Mouse (Mus musculus) heart, embryonic 14.5 days (tissue): ENCODE measurements around the gene Hilpda. TPM values are rescaled to one million over a fixed set of nuclear protein-coding genes. Genes with fewer than 3 reads are reported as not detected.

Source experiments
- ATAC-seq: fragments of 200-750 bp; cut with Nextera tagmentation; 2 replicates; pipeline ENCODE4 v1.8.0; 2017; ENCODE audit warnings: low read depth, moderate TSS enrichment; ENCODE audit not compliant: insufficient number of reproducible peaks, insufficient read depth, low FRiP score
- H3K27ac ChIP-seq, 2 experiments: fragments of 200-500 bp in 1 of 2; fragments of 300-500 bp in 1 of 2; sonication (generic) in 1 of 2; replicated peaks in 1 of 2; 2 replicates each; pipeline ENCODE4 v1.5.1; 2012 to 2014; ENCODE audit warnings: low read depth in 2 of 2, low read length in 2 of 2, control low read depth in 1 of 2, mild to moderate bottlenecking in 1 of 2, mixed read lengths in 1 of 2; ENCODE audit not compliant: control insufficient read depth in 1 of 2, insufficient read depth in 1 of 2
- H3K27me3 ChIP-seq: fragments of 300-500 bp; sonication (generic); 2 replicates; pipeline ENCODE4 v1.6.1; 2014; ENCODE audit warnings: mild to moderate bottlenecking, low read length, control low read depth; ENCODE audit not compliant: control insufficient read depth, insufficient read depth
- H3K36me3 ChIP-seq: fragments of 300-500 bp; sonication (generic); 2 replicates; pipeline ENCODE4 v1.6.1; 2014; ENCODE audit warnings: mild to moderate bottlenecking, control low read depth, low read length, mixed read lengths; ENCODE audit not compliant: control insufficient read depth, insufficient read depth
- H3K4me1 ChIP-seq, 2 experiments: fragments of 200-500 bp in 1 of 2; fragments of 300-500 bp in 1 of 2; sonication (generic) in 1 of 2; 2 replicates each; pipeline ENCODE4 v1.6.1; 2012 to 2014; ENCODE audit warnings: low read length in 2 of 2, control low read depth in 1 of 2, mixed read lengths in 1 of 2; ENCODE audit not compliant: control insufficient read depth in 2 of 2, insufficient read depth in 2 of 2
- H3K4me2 ChIP-seq: fragments of 300-500 bp; sonication (generic); 2 replicates; pipeline ENCODE4 v1.6.1; 2014; ENCODE audit warnings: mild to moderate bottlenecking, low read length
- H3K4me3 ChIP-seq, 2 experiments: fragments of 200-500 bp in 1 of 2; fragments of 300-500 bp in 1 of 2; sonication (generic) in 1 of 2; 2 replicates each; pipeline ENCODE4 v1.5.1; 2012 to 2014; ENCODE audit warnings: low read length in 2 of 2, mild to moderate bottlenecking in 2 of 2, control low read depth in 1 of 2, low read depth in 1 of 2, moderate library complexity in 1 of 2; ENCODE audit not compliant: control insufficient read depth in 1 of 2, insufficient read depth in 1 of 2
- H3K9ac ChIP-seq: fragments of 300-500 bp; sonication (generic); 2 replicates; pipeline ENCODE4 v1.6.1; 2014; ENCODE audit warnings: mild to moderate bottlenecking, low read length
- H3K9me3 ChIP-seq: fragments of 300-500 bp; sonication (generic); 2 replicates; pipeline ENCODE4 v1.6.1; 2016; ENCODE audit warnings: low read length, control low read depth; ENCODE audit not compliant: control insufficient read depth
- WGBS: fragments of 180-500 bp; shearing (Covaris S2); extraction: QIAGEN DNeasy Blood & Tissue Kit; methylation state at CpG from one replicate; pipeline ENCODE4 v1.1.7; 2014; 5-methylcytosine and 5-hydroxymethylcytosine counted together
- polyA plus RNA-seq: library from polyadenylated mRNA; unstranded; fragments of >200 nt; fragmentation: Nextera tagmentation; extraction: Ambion mirVana; gene quantifications from 2 replicates; pipeline ENCODE4 v1.2.1, GENCODE M21; 2014

Hilpda gene
- polyA plus RNA-seq, 1 experiment from 2014 or later: 28.2 TPM

DNA sequence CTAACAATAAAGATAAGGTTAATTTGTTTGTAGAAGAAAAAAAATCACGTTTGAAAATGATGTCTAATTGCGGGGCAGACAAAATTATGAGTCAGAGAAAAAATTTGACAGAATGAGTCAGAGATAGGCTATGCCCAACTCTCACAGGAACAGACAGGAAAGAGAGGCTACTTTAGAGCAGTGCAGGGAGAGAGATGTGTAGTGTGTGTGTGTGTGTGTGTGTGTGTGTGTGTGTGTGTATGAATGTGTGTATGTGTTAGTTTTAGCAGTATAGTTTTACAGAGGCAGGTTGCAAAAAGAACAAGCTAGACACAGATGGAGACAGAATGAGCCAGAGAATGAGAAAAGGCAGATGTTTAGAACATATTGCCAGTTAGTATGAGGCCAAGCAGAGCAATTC is 26.8 kb downstream of the Hilpda start:
- Histone ChIP-seq H3K4me3 (no peak overlapping the region), H3K9ac (no peak overlapping the region), H3K27me3 (no peaks in the 10 kb centered on the region), H3K27ac (no peak overlapping the region), H3K4me2 (no peak overlapping the region), H3K4me1 (no peaks in the 10 kb centered on the region), H3K9me3 (no peaks in the 10 kb centered on the region), H3K36me3 (no peaks in the 10 kb centered on the region)
- 61% methylated on average over 2 of the region's 2 CpGs for WGBS
- ATAC-seq: no peak

DNA sequence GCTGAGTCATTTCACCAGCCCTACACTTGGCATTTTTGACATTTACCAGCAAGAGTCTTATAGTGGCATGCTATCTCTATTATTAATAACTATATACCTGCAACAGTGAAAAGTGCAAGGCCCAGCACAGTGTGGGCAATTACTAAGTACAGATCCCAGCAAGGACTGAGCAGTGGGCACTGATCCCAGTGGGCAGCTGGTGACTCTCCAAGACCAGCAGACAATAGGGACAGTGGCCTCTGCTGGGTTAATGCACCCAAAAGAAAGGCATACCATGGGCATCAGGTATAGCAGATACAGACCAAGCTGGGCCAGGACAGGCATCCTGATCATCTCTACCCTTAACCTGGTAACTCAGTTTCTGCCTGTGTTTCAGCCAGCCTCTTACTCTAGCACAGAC is 31.0 kb downstream of the Hilpda start:
- no peaks in the 10 kb centered on the region for H3K4me1 ChIP-seq

DNA sequence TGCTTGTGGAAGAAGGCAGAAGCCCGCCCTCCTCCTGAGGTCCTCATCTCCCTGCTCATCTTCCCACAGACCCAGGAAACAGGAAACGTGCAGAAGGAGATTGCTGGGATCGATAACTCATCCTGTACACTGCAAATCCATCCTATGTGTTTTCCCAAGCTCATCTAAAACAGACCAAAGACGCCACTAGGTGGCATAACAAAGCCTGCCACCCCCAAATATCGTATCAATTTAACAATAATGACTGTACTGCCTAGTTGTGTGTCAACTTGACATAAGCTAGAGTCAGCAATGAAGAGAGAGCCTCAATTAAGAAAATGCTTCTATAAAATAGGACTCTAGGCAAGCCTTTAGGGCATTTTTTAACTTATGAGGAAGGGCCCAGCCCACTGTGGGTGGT is 31.4 kb downstream of the Hilpda start:
- no peak overlapping the region for H3K4me2 ChIP-seq
- H3K4me3 ChIP-seq: no peak overlapping the region
- H3K9me3 ChIP-seq: peaks cover 4% of the 10 kb centered on the region; the same call in 1 of the 2 replicates
- no peaks in the 10 kb centered on the region for H3K36me3 ChIP-seq
- no peak overlapping the region for H3K9ac ChIP-seq
- no peak overlapping the region for H3K27ac ChIP-seq
- ATAC-seq: no peak
- 40% methylated on average over 5 of the region's 5 CpGs for WGBS
- H3K4me1 ChIP-seq: no peaks in the 10 kb centered on the region
- H3K27me3 ChIP-seq: no peaks in the 10 kb centered on the region

More for the DNA sequence above, 31.0 kb downstream of the Hilpda start:
- no peak overlapping the region for H3K9ac ChIP-seq
- no peak for ATAC-seq
- H3K9me3 ChIP-seq: peaks cover 4% of the 10 kb centered on the region; the same call in 1 of the 2 replicates
- H3K27ac ChIP-seq: no peak overlapping the region
- H3K27me3 ChIP-seq: no peaks in the 10 kb centered on the region
- no peak overlapping the region for H3K4me2 ChIP-seq
- H3K4me3 ChIP-seq: no peak overlapping the region
- no peaks in the 10 kb centered on the region for H3K36me3 ChIP-seq

DNA sequence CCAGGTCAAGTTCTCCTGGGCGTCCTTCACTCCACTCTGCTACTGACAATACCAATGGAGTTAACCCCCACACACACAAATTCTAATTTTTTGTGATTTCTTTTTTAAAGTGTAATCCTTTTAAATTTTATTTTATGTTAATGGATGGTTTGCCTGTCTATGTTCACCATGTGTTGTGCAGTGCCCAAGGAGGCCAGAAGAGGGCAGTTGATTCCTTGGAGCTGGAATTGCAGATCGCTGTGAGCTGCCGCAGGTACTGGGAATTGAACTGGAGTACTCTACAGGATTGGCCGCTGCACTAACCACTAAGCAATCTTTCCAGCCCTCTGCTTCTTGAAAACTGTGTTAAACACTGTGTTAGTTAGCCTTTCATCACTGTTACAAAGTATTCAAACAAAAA is 33.2 kb downstream of the Hilpda start:
- Histone ChIP-seq H3K4me1 (no peaks in the 10 kb centered on the region), H3K27me3 (no peaks in the 10 kb centered on the region), H3K9me3 (peaks cover 7% of the 10 kb centered on the region; the same call in 1 of the 2 replicates), H3K9ac (no peak overlapping the region), H3K36me3 (no peaks in the 10 kb centered on the region), H3K27ac (no peak overlapping the region), H3K4me3 (no peak overlapping the region), H3K4me2 (no peak overlapping the region)
- ATAC-seq: no peak
- WGBS: 77% methylated on average over 4 of the region's 4 CpGs

DNA sequence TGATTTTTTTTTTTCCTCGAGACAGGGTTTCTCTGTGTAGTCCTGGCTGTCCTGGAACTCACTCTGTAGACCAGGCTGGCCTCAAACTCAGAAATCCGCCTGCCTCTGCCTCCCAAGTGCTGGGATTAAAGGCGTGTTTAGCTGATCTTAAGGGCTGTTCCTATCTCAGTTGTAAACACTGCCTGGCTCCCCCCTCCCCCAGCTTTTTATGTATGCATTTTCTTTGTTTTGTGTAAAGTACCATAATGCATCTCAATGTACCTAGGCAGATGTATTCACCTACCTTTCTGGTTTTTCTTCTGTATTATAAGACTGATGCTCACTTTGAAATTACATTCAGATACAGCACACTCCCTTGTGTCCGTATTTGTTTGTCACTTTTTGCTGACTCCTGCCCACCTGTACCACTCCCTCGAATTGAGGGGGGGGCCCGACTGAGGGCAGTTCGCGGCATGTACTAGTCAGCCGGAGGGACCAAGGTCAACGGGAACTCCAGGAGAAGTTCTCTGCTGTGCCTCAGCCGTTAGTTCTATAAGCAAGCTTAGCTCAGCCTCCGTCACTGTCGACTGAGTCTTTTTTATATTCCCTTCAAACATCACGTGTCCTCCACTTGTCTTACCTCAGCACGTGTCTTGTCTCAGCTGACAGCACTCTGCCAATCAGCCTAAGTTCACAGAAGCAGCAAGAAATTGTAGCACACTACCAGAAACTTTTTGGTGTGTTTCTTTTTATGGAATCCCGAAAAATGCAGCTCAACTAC is 36.7 kb downstream of the Hilpda start:
- 85% methylated on average over 16 of the region's 16 CpGs for WGBS
- Histone ChIP-seq H3K27me3 (no peaks in the 10 kb centered on the region), H3K9ac (no peak overlapping the region)

DNA sequence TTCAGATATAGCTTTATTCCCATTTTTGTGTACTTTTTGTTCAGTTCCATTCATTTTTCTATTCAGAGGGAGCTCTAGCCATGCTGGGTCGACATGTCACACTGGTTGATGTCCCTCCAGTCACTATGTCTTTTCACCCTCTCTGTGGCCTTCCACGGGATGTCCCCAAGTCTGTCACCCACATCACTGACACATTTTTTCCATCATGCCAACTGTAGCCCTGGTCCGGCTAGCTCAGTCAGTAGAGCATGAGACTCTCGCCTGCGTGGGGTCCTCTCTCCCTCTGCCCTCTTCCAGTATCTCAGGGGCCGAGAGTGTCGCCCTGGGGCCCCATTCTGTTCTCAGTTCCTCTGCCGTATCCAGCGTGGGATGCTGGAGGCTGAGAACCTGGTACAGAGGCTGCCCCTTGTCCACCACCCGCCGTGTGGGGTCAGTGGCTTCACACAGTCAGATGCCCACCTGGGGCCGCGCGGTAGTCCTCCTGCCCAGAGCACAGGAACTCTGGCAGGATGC is 41.5 kb downstream of the Hilpda start:
- Histone ChIP-seq H3K9ac (no peak overlapping the region), H3K9me3 (0 out of 2 replicates have a peak, but pooled peaks cover 3% of the 10 kb centered on the region), H3K4me3 (no peak overlapping the region), H3K4me1 (peaks cover 1% of the 10 kb centered on the region in 2 experiments; a peak in 2 of 4 replicates), H3K4me2 (no peak overlapping the region), H3K27me3 (no peaks in the 10 kb centered on the region), H3K36me3 (no peaks in the 10 kb centered on the region), H3K27ac (no peak overlapping the region)
- WGBS: 60% methylated on average over 14 of the region's 14 CpGs
- ATAC-seq: no peak

More for the DNA sequence above, 36.7 kb downstream of the Hilpda start:
- ATAC-seq: no peak
- H3K27ac ChIP-seq: no peak overlapping the region
- H3K4me3 ChIP-seq: no peak overlapping the region
- peaks cover 7% of the 10 kb centered on the region; the same call in 1 of the 2 replicates for H3K9me3 ChIP-seq
- no peak overlapping the region for H3K4me2 ChIP-seq
- H3K4me1 ChIP-seq: no peaks in the 10 kb centered on the region; a peak in 1 of 4 replicates
- H3K36me3 ChIP-seq: no peaks in the 10 kb centered on the region

DNA sequence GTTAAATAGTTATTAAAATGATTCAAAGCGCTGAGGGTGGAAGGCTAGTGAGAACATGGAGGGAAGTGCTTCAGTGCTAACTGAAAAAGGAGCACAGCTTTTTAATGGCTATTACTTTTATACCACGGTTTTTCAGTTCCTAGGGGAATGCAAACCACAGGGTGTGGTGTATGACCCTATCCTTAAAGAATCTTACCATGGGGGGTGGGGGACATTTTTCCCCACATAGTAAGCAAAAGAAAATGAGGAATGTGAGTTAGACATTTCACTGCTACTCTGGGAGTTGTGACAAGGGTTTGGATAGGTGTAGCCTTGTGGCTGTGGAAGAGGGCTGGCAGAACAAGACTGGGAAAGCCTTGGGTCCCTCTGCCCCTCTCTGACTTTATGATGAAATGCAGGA is 45.0 kb downstream of the Hilpda start:
- Histone ChIP-seq H3K4me2 (no peak overlapping the region), H3K27me3 (no peaks in the 10 kb centered on the region), H3K9me3 (no peaks in the 10 kb centered on the region), H3K9ac (no peak overlapping the region), H3K4me1 (peaks cover 4 to 7% of the 10 kb centered on the region in 2 experiments; a peak in 2 of 4 replicates), H3K36me3 (no peaks in the 10 kb centered on the region), H3K4me3 (no peak overlapping the region), H3K27ac (no peak overlapping the region)
- ATAC-seq: no peak
- 66% methylated on average over 2 of the region's 2 CpGs for WGBS
